Mouse (Mus musculus) urinary bladder, postnatal 4 days (tissue): ENCODE data around the gene Cgnl1.
A peak's percentile ranks its signal among the peaks of the same experiment; 100 is the strongest.

Experiments
- DNase-seq, 2 experiments: peaks; one replicate each; pipeline ENCODE4 v3.0.0; 2021 to 2022; ENCODE audit warnings: low spot score in 2 of 2

Cgnl1 gene

GRCm38 (mm10) chr9:71672495-71672894 lies 98.9 kb downstream of the Cgnl1 start:
- no peak for DNase-seq

GRCm38 (mm10) chr9:71670677-71671076 lies 100.7 kb downstream of the Cgnl1 start:
- no peak for DNase-seq

DNA sequence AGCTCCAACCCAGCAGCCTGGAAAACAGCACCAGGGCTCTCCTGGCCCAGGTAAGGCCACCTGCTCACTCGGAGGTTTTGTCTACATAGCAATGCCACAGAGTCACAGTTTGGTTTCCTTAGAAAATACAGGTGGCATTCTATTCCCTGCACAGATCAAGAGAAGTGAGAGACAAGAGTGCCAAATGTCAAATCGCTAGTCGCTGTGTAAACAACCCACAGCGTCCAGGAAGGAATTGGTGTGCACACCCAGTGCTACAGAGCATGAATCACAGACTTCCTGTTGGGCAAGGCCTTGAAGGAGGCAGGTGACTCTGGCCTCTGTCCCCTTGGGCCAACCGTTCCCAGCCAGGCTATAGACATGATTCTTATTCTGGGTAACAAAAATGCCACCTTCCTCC lies 103.8 kb downstream of the Cgnl1 start:
- DNase-seq = no peak

- DNase-seq = no peak
Observed at GRCm38 (mm10) chr9:71666432-71666831, 105.0 kb downstream of the Cgnl1 start.

GRCm38 (mm10) chr9:71665493-71665892 lies 105.9 kb downstream of the Cgnl1 start:
- no peak for DNase-seq

DNA sequence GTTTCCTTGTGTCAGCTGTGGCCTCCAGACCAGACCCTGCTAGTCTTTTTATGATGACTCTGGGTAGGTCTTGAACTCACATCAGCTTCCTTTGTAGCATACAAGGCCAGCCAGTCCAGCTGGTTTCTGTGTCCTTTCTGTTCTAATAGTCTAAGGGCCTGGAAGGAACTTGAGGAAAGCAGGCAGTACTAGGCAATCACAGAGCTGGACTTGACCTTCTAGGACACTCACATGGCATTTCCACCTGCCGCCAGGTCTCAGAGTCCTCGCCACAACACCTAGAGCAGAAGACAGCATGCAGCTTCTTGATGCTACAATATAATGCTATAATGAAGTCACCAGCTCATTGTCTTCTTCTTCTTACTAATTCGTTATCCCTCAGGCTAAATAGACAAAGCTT lies 106.5 kb downstream of the Cgnl1 start:
- DNase-seq = no peak

DNA sequence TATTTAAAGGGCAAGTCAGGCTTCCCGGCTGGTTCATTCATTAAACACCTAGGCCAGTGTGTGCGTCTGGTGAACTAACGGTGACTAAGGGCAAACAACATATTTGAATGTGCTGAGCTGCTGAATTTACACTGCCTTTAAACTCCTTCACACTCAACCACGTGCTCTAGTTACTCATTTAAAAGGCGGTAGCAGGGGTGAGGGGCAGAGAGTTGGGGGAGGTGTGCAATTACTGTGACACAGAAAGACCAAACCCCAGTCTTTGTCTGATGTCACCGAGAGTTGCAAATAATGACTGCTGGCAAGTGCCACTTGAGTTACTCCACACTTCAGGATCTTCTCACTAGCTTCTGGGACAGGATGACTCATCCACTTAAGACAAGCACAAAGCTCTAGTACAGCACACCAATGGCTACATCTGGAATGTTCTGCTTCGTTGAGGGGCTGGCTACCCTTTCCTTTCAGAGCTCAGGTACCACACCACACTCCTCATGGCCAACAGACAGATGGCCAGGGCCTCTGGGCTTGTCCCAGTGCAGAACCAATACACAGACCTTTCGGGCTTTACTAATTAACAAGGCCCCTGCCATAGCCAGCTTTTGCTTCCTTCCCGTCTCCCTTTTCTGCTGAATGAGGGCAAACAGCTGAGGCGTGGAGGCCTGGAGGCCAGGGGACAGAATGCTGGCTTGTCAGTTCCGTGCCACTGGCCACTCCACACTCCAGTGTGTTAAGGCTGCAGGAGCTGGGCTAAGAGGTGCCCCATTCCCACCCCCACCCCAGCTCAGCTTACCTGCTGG lies 107.8 kb downstream of the Cgnl1 start:
- DNase-seq = no peak

GRCm38 (mm10) chr9:71660540-71660939 lies 110.9 kb downstream of the Cgnl1 start:
- DNase-seq = no peak

DNA sequence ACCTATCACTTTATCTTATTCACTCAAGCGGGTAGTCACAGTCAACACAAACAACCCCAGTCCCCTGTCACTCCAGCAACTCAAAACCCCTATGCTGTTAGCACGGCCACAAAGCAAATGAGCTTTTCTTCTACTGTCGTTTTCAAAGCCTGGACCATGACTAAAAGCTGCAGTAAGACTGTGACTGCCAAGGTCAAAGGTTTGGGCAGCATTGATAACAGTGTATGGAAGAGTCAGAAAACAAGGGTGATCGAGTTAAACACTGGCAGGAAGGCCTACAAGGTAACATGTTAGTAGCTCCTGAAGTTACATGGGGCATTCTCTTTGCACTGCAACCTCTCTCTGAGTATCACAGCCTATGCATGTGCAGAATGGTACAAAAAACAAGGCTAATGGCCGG lies 111.7 kb downstream of the Cgnl1 start:
- DNase-seq = no peak

DNA sequence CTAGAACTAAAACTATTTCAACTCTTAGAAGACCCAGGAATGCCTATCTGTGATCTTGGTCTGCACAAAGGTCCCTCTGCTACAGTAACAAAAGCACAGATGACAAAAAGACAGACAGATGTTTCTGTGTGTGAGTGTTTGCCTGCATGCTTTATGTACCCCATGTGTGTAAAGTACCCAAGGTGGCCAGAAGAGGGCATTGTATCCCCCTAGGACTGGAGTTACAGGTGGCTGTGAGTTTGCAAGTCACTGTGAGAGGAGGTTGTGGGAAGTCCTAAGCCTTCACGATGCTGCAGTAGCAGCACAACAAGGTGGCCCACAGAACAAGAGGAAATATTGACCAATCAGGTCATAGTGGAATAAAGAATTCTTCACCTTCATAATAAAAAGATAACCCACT lies 114.2 kb downstream of the Cgnl1 start:
- no peak for DNase-seq

DNA sequence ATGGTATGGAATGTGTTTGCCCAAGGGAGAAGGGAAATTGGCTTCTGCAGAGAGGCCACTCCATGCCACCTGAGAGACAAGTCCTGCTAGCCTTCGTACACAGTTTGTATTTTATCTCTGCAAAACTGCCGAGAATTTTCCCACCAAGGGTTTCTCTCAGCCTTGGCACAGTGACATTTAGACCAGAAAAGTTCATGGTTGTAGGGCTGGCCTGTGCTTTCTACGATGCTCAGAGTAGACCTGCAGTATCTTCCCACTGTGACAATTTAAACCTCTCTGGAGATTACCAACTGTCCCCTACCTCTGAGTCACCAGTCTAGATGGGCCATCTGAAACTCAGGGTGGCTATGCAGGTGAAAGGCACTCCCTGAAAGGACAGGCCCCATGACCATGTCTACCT lies 116.5 kb downstream of the Cgnl1 start:
- no peak for DNase-seq

DNA sequence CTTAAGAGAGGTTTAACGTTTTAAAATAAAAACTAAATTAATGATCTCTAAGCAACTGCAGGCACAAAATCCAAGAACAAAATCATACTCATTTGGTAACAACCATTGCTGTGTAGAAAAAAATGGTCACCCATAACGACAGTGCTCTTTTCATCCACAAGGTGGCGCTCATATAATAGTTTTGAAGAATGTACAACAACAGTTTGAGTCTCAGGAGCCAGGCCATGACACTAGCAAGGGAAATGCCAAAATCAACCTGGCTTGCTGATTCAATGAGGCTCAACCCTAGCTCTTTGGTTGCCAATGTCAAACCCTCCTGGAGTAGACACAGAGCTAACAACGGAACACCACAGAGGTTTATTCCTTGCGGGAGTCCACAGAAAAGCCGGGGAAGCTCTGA lies 125.3 kb downstream of the Cgnl1 start:
- DNase-seq = peak; percentile 39 to 80

GRCm38 (mm10) chr9:71643611-71644010 lies 127.8 kb downstream of the Cgnl1 start:
- no peak for DNase-seq

- DNase-seq = no peak
Observed at GRCm38 (mm10) chr9:71642270-71642669, 129.1 kb downstream of the Cgnl1 start.

GRCm38 (mm10) chr9:71640361-71640927 lies 131.0 kb downstream of the Cgnl1 start:
- DNase-seq = no peak

DNA sequence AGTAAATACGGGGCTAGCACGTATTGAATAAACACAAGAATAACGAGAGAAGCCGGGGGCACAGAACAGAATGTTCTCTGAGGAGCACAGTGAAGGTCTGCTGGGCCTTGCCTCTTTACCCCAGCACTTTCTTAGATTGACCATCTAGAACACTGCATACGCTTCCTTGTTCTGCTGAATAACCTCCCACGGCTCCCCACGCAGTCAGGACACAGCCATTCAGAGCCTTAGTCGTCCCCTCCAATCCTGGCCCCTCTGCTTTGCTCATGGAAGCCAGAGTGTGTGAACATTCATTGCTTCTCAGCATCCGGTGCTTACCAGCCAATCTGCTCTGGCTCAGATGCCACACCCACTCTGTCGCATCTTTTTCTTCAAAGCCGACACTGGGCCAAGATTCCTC lies 133.2 kb downstream of the Cgnl1 start:
- no peak for DNase-seq

GRCm38 (mm10) chr9:71636854-71637253 lies 134.5 kb downstream of the Cgnl1 start:
- no peak for DNase-seq

GRCm38 (mm10) chr9:71635627-71636026 lies 135.8 kb downstream of the Cgnl1 start:
- DNase-seq = no peak

- DNase-seq = no peak
Observed at GRCm38 (mm10) chr9:71634916-71635315, 136.5 kb downstream of the Cgnl1 start.

- no peak for DNase-seq
Observed at GRCm38 (mm10) chr9:71628921-71629320, 142.5 kb downstream of the Cgnl1 start.

- DNase-seq = no peak
Observed at GRCm38 (mm10) chr9:71628286-71628685, 143.1 kb downstream of the Cgnl1 start.

DNA sequence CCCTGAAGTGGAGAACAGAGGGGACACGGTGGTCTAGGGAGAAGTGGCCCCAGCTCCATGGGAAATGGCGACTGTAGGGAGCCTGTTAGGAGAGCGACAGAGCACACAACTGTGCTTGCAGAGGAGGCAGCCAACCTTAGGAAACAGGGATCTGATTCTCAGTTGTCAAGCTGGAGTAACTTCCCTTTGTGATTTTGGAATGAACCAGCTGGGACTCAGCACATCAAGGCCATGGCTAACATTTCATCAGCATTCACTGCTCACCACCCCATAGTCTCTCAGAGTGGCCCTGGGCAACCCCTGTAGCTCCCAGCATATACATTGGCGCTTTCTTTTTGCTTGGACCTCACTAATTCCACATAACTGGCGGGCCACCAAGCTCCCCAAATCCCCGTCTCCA lies 145.4 kb downstream of the Cgnl1 start:
- no peak for DNase-seq

DNA sequence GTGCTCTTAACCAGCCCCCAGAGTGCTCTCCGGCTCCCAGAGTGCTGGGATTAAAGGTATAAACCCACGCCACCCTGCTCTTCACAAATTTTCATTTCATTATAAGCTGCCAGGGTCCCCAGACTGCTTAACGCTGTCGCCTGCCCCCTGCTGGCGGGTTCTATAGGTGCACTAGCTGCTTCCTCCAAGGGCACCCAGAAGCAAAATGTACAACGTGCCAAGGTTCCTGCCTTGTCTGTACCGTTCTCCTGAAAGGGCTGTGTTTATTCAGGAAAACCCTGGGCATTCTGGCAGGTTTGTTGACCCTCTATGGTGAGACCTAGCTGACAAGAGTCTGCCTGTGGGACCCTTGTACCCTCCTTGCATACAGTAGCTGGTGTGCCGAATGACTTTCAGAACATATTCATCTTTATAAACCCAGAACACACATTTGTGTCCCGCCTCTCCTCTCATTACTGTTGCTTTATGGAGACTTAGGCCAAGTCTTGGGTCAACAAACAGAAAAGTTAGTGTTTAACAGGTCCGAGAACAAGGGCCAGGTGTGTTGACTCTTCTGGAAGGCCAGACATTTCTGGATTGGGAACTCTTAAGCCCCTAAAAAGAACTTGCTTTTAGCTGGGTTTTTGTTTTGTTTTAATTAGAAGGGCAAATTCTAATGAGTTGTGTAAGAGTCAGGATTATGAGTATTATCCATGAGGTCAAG lies 146.5 kb downstream of the Cgnl1 start:
- DNase-seq = peak in 1 of 2 experiments; percentile 45
